Mouse (Mus musculus): ENCODE results near the gene Smg9. TPM values are rescaled to one million over a fixed set of nuclear protein-coding genes. Genes with fewer than 3 reads are reported as not detected.
"Not testable (repeated sequence)": the region's sequence is repeated elsewhere in the genome, so short reads cannot be mapped to it uniquely, and the experiment has no call there.

Gene Smg9
- polyA plus RNA-seq, 1 experiment from 2014 or later, result 39.4 TPM

GRCm38 (mm10) chr7:24398364-24398913 lies 980 bp upstream of the Smg9 start:
- no peak overlapping the region for H3K4me2 ChIP-seq (ENCODE audit: low read length)
- H3K4me3 ChIP-seq (ENCODE audit: low read depth, low read length), result no peak overlapping the region
- no peak for ATAC-seq
- 95% methylated on average over 8 of the region's 8 CpGs for WGBS
- H3K36me3 ChIP-seq (ENCODE audit: control insufficient read depth, insufficient read depth, low read length), result no peaks in the 10 kb centered on the region
- no peak overlapping the region for H3K27ac ChIP-seq (ENCODE audit: low read length)
- no peak overlapping the region for H3K9ac ChIP-seq (ENCODE audit: low read depth, low read length)
- H3K27me3 ChIP-seq (ENCODE audit: control insufficient read depth, insufficient read depth, low read depth, low read length), result no peaks in the 10 kb centered on the region
- H3K9me3 ChIP-seq (replicated peaks; ENCODE audit: control insufficient read depth, low read length, poor library complexity, severe bottlenecking), result no peaks in the 10 kb centered on the region
- peaks cover 11% of the 10 kb centered on the region; the same call in 1 of the 2 replicates for H3K4me1 ChIP-seq (ENCODE audit: control insufficient read depth, insufficient read depth, low read length)

GRCm38 (mm10) chr7:24400082-24400452 lies 648 bp downstream of the Smg9 start:
- H3K4me3 ChIP-seq (ENCODE audit: low read depth, low read length), result peak overlapping the region; percentile 60
- 0 out of 2 replicates have a peak, but pooled peaks cover 3% of the 10 kb centered on the region for H3K36me3 ChIP-seq (ENCODE audit: control insufficient read depth, insufficient read depth, low read length)
- no peak; the same call in none of the 2 replicates for ATAC-seq
- peak overlapping the region; percentile 72 for H3K9ac ChIP-seq (ENCODE audit: low read depth, low read length)
- H3K27ac ChIP-seq (ENCODE audit: low read length), result peak overlapping the region; percentile 95
- peaks cover 11% of the 10 kb centered on the region; the same call in 1 of the 2 replicates for H3K4me1 ChIP-seq (ENCODE audit: control insufficient read depth, insufficient read depth, low read length)
- peak overlapping the region; percentile 73 for H3K4me2 ChIP-seq (ENCODE audit: low read length)
- H3K27me3 ChIP-seq (ENCODE audit: control insufficient read depth, insufficient read depth, low read depth, low read length), result no peaks in the 10 kb centered on the region
- 16% methylated on average over 3 of the region's 3 CpGs for WGBS
- H3K9me3 ChIP-seq (replicated peaks; ENCODE audit: control insufficient read depth, low read length, poor library complexity, severe bottlenecking), result no peaks in the 10 kb centered on the region

- H3K27me3 ChIP-seq (ENCODE audit: control insufficient read depth, insufficient read depth, low read depth, low read length); H3K36me3 ChIP-seq (ENCODE audit: control insufficient read depth, insufficient read depth, low read length); H3K9ac ChIP-seq (ENCODE audit: low read depth, low read length); H3K27ac ChIP-seq (ENCODE audit: low read length); ATAC-seq; H3K9me3 ChIP-seq (replicated peaks; ENCODE audit: control insufficient read depth, low read length, poor library complexity, severe bottlenecking): not testable (repeated sequence)
- 96% methylated on average over 4 of the region's 4 CpGs for WGBS
- peaks cover 11% of the 10 kb centered on the region; the same call in 1 of the 2 replicates for H3K4me1 ChIP-seq (ENCODE audit: control insufficient read depth, insufficient read depth, low read length)
- peak overlapping the region; percentile 73 for H3K4me2 ChIP-seq (ENCODE audit: low read length)
- H3K4me3 ChIP-seq (ENCODE audit: low read depth, low read length), result peak overlapping the region; percentile 60; the same call in 1 of the 2 replicates
Measured at GRCm38 (mm10) chr7:24400489-24400888, 1.1 kb downstream of the Smg9 start.

GRCm38 (mm10) chr7:24402851-24403250 lies 3.4 kb downstream of the Smg9 start:
- Histone ChIP-seq H3K9me3 (replicated peaks; ENCODE audit: control insufficient read depth, low read length, poor library complexity, severe bottlenecking) (no peaks in the 10 kb centered on the region), H3K9ac (ENCODE audit: low read depth, low read length) (no peak overlapping the region), H3K27ac (ENCODE audit: low read length) (no peak overlapping the region), H3K4me3 (ENCODE audit: low read depth, low read length) (no peak overlapping the region), H3K4me2 (ENCODE audit: low read length) (no peak overlapping the region), H3K27me3 (ENCODE audit: control insufficient read depth, insufficient read depth, low read depth, low read length) (no peaks in the 10 kb centered on the region), H3K4me1 (ENCODE audit: control insufficient read depth, insufficient read depth, low read length) (peaks cover 16% of the 10 kb centered on the region; the same call in 1 of the 2 replicates), H3K36me3 (ENCODE audit: control insufficient read depth, insufficient read depth, low read length) (peaks cover 6% of the 10 kb centered on the region; the same call in 1 of the 2 replicates)
- no peak for ATAC-seq
- WGBS, result 98% methylated on average over 9 of the region's 9 CpGs

- H3K4me1 ChIP-seq (ENCODE audit: control insufficient read depth, insufficient read depth, low read length), result peaks cover 11% of the 10 kb centered on the region; the same call in 1 of the 2 replicates
- no peak overlapping the region for H3K9ac ChIP-seq (ENCODE audit: low read depth, low read length)
- H3K4me3 ChIP-seq (ENCODE audit: low read depth, low read length), result no peak overlapping the region
- H3K27me3 ChIP-seq (ENCODE audit: control insufficient read depth, insufficient read depth, low read depth, low read length), result no peaks in the 10 kb centered on the region
- no peak overlapping the region for H3K4me2 ChIP-seq (ENCODE audit: low read length)
- no peak overlapping the region for H3K27ac ChIP-seq (ENCODE audit: low read length)
- peaks cover 11% of the 10 kb centered on the region; the same call in 1 of the 2 replicates for H3K36me3 ChIP-seq (ENCODE audit: control insufficient read depth, insufficient read depth, low read length)
- H3K9me3 ChIP-seq (replicated peaks; ENCODE audit: control insufficient read depth, low read length, poor library complexity, severe bottlenecking), result no peaks in the 10 kb centered on the region
- no peak for ATAC-seq
- 92% methylated on average over 13 of the region's 13 CpGs for WGBS
Measured at GRCm38 (mm10) chr7:24405649-24406048, 6.2 kb downstream of the Smg9 start.

- Histone ChIP-seq H3K36me3 (ENCODE audit: control insufficient read depth, insufficient read depth, low read length) (peaks cover 13% of the 10 kb centered on the region; the same call in 1 of the 2 replicates), H3K27ac (ENCODE audit: low read length) (no peak overlapping the region)
Measured at GRCm38 (mm10) chr7:24406528-24407344, 7.3 kb downstream of the Smg9 start.

GRCm38 (mm10) chr7:24408186-24408585 lies 8.8 kb downstream of the Smg9 start:
- H3K27me3 ChIP-seq (ENCODE audit: control insufficient read depth, insufficient read depth, low read depth, low read length), result no peaks in the 10 kb centered on the region
- ATAC-seq, result no peak
- H3K9ac ChIP-seq (ENCODE audit: low read depth, low read length), result no peak overlapping the region
- no peak overlapping the region for H3K4me2 ChIP-seq (ENCODE audit: low read length)
- H3K4me1 ChIP-seq (ENCODE audit: control insufficient read depth, insufficient read depth, low read length), result peaks cover 4% of the 10 kb centered on the region; the same call in 1 of the 2 replicates
- 89% methylated on average over 9 of the region's 9 CpGs for WGBS
- H3K9me3 ChIP-seq (replicated peaks; ENCODE audit: control insufficient read depth, low read length, poor library complexity, severe bottlenecking), result no peaks in the 10 kb centered on the region
- H3K36me3 ChIP-seq (ENCODE audit: control insufficient read depth, insufficient read depth, low read length), result peaks cover 14% of the 10 kb centered on the region; the same call in 1 of the 2 replicates
- no peak overlapping the region for H3K27ac ChIP-seq (ENCODE audit: low read length)
- no peak overlapping the region for H3K4me3 ChIP-seq (ENCODE audit: low read depth, low read length)

More at GRCm38 (mm10) chr7:24406528-24407344, 7.3 kb downstream of the Smg9 start:
- Histone ChIP-seq H3K4me3 (ENCODE audit: low read depth, low read length) (no peak overlapping the region), H3K4me1 (ENCODE audit: control insufficient read depth, insufficient read depth, low read length) (peaks cover 4% of the 10 kb centered on the region; the same call in 1 of the 2 replicates), H3K27me3 (ENCODE audit: control insufficient read depth, insufficient read depth, low read depth, low read length) (no peaks in the 10 kb centered on the region), H3K9ac (ENCODE audit: low read depth, low read length) (no peak overlapping the region), H3K9me3 (replicated peaks; ENCODE audit: control insufficient read depth, low read length, poor library complexity, severe bottlenecking) (no peaks in the 10 kb centered on the region), H3K4me2 (ENCODE audit: low read length) (no peak overlapping the region)
- peak; percentile 70 for ATAC-seq
- 41% methylated on average over 5 of the region's 5 CpGs for WGBS

- no peak overlapping the region for H3K4me2 ChIP-seq (ENCODE audit: low read length)
- H3K27ac ChIP-seq (ENCODE audit: low read length), result no peak overlapping the region
- H3K4me3 ChIP-seq (ENCODE audit: low read depth, low read length), result no peak overlapping the region
- no peak for ATAC-seq
- H3K9ac ChIP-seq (ENCODE audit: low read depth, low read length), result no peak overlapping the region
- H3K36me3 ChIP-seq (ENCODE audit: control insufficient read depth, insufficient read depth, low read length), result peaks cover 10% of the 10 kb centered on the region; the same call in 1 of the 2 replicates
- H3K27me3 ChIP-seq (ENCODE audit: control insufficient read depth, insufficient read depth, low read depth, low read length), result no peaks in the 10 kb centered on the region
- H3K4me1 ChIP-seq (ENCODE audit: control insufficient read depth, insufficient read depth, low read length), result peaks cover 4% of the 10 kb centered on the region; the same call in 1 of the 2 replicates
- 92% methylated on average over 6 of the region's 6 CpGs for WGBS
- H3K9me3 ChIP-seq (replicated peaks; ENCODE audit: control insufficient read depth, low read length, poor library complexity, severe bottlenecking), result no peaks in the 10 kb centered on the region
Measured at GRCm38 (mm10) chr7:24410123-24410522, 10.7 kb downstream of the Smg9 start.

GRCm38 (mm10) chr7:24410831-24411230 lies 11.4 kb downstream of the Smg9 start:
- 87% methylated on average over 3 of the region's 3 CpGs for WGBS
- Histone ChIP-seq H3K36me3 (ENCODE audit: control insufficient read depth, insufficient read depth, low read length) (peaks cover 10% of the 10 kb centered on the region; the same call in 1 of the 2 replicates), H3K27me3 (ENCODE audit: control insufficient read depth, insufficient read depth, low read depth, low read length) (no peaks in the 10 kb centered on the region), H3K27ac (ENCODE audit: low read length) (no peak overlapping the region), H3K4me3 (ENCODE audit: low read depth, low read length) (no peak overlapping the region), H3K4me2 (ENCODE audit: low read length) (no peak overlapping the region), H3K4me1 (ENCODE audit: control insufficient read depth, insufficient read depth, low read length) (peaks cover 4% of the 10 kb centered on the region; the same call in 1 of the 2 replicates), H3K9ac (ENCODE audit: low read depth, low read length) (no peak overlapping the region), H3K9me3 (replicated peaks; ENCODE audit: control insufficient read depth, low read length, poor library complexity, severe bottlenecking) (no peaks in the 10 kb centered on the region)
- no peak for ATAC-seq

Data from midbrain, embryonic 16.5 days (tissue).